Mouse (Mus musculus): ENCODE measurements around the gene Emid1. TPM values are rescaled to one million over a fixed set of nuclear protein-coding genes. Genes with fewer than 3 reads are reported as not detected.
"Not testable (repeated sequence)": the region's sequence is repeated elsewhere in the genome, so short reads cannot be mapped to it uniquely, and the experiment has no call there.

Gene Emid1
- polyA plus RNA-seq, 1 experiment from 2014 or later: 3.1 TPM

- Histone ChIP-seq H3K4me1 (ENCODE audit: control insufficient read depth, low read depth, low read length) (peaks cover 28% of the 10 kb centered on the region), H3K9ac (ENCODE audit: low read depth, low read length) (peak overlapping the region; percentile 98), H3K27ac (ENCODE audit: low read length) (no peak overlapping the region), H3K9me3 (replicated peaks; ENCODE audit: control insufficient read depth, low read length) (no peaks in the 10 kb centered on the region), H3K4me3 (ENCODE audit: low read depth, low read length) (peak overlapping the region; percentile 98), H3K36me3 (ENCODE audit: control insufficient read depth, insufficient read depth) (peaks cover 17% of the 10 kb centered on the region), H3K27me3 (ENCODE audit: control insufficient read depth, insufficient read depth, low read depth, low read length) (no peaks in the 10 kb centered on the region), H3K4me2 (ENCODE audit: low read depth, low read length) (peak overlapping the region; percentile 71)
- ATAC-seq (ENCODE audit: low read depth): no peak
- 38% methylated on average over 8 of the region's 8 CpGs for WGBS (ENCODE audit: insufficient replicate concordance)
These were observed 55.5 kb downstream of the Emid1 start for GRCm38 (mm10) chr11:5096480-5097020.

GRCm38 (mm10) chr11:5095877-5096276 lies 56.2 kb downstream of the Emid1 start:
- Histone ChIP-seq H3K4me2 (ENCODE audit: low read depth, low read length) (peak overlapping the region; percentile 71; the same call in 1 of the 2 replicates), H3K4me3 (ENCODE audit: low read depth, low read length) (no peak overlapping the region), H3K27me3 (ENCODE audit: control insufficient read depth, insufficient read depth, low read depth, low read length) (no peaks in the 10 kb centered on the region), H3K27ac (ENCODE audit: low read length) (no peak overlapping the region), H3K4me1 (ENCODE audit: control insufficient read depth, low read depth, low read length) (peaks cover 27% of the 10 kb centered on the region), H3K9ac (ENCODE audit: low read depth, low read length) (peak overlapping the region; percentile 41; the same call in 1 of the 2 replicates), H3K36me3 (ENCODE audit: control insufficient read depth, insufficient read depth) (peaks cover 22% of the 10 kb centered on the region), H3K9me3 (replicated peaks; ENCODE audit: control insufficient read depth, low read length) (no peaks in the 10 kb centered on the region)
- WGBS (ENCODE audit: insufficient replicate concordance): 61% methylated on average over 5 of the region's 5 CpGs
- no peak for ATAC-seq (ENCODE audit: low read depth)

- H3K9me3 ChIP-seq (replicated peaks; ENCODE audit: control insufficient read depth, low read length): no peaks in the 10 kb centered on the region
- peaks cover 12% of the 10 kb centered on the region for H3K4me1 ChIP-seq (ENCODE audit: control insufficient read depth, low read depth, low read length)
- H3K4me3 ChIP-seq (ENCODE audit: low read depth, low read length): no peak overlapping the region
- H3K4me2 ChIP-seq (ENCODE audit: low read depth, low read length): no peak overlapping the region
- no peaks in the 10 kb centered on the region for H3K27me3 ChIP-seq (ENCODE audit: control insufficient read depth, insufficient read depth, low read depth, low read length)
- 61% methylated on average over 2 of the region's 2 CpGs for WGBS (ENCODE audit: insufficient replicate concordance)
- ATAC-seq (ENCODE audit: low read depth): no peak
- no peak overlapping the region for H3K9ac ChIP-seq (ENCODE audit: low read depth, low read length)
- no peak overlapping the region for H3K27ac ChIP-seq (ENCODE audit: low read length)
- H3K36me3 ChIP-seq (ENCODE audit: control insufficient read depth, insufficient read depth): peaks cover 58% of the 10 kb centered on the region
These were observed 60.4 kb downstream of the Emid1 start for GRCm38 (mm10) chr11:5091706-5092105.

- Histone ChIP-seq H3K4me3 (ENCODE audit: low read depth, low read length) (no peak overlapping the region), H3K27me3 (ENCODE audit: control insufficient read depth, insufficient read depth, low read depth, low read length) (no peaks in the 10 kb centered on the region), H3K4me1 (ENCODE audit: control insufficient read depth, low read depth, low read length) (peaks cover 2% of the 10 kb centered on the region; the same call in 1 of the 2 replicates), H3K36me3 (ENCODE audit: control insufficient read depth, insufficient read depth) (peaks cover 82% of the 10 kb centered on the region), H3K9me3 (replicated peaks; ENCODE audit: control insufficient read depth, low read length) (no peaks in the 10 kb centered on the region), H3K27ac (ENCODE audit: low read length) (no peak overlapping the region), H3K4me2 (ENCODE audit: low read depth, low read length) (no peak overlapping the region), H3K9ac (ENCODE audit: low read depth, low read length) (no peak overlapping the region)
- 89% methylated on average over 1 of the region's 1 CpGs for WGBS (ENCODE audit: insufficient replicate concordance)
- no peak for ATAC-seq (ENCODE audit: low read depth)
These were observed 62.9 kb downstream of the Emid1 start for GRCm38 (mm10) chr11:5089147-5089546.

- not testable (repeated sequence) for H3K4me3 ChIP-seq (ENCODE audit: low read depth, low read length); H3K9me3 ChIP-seq (replicated peaks; ENCODE audit: control insufficient read depth, low read length); H3K9ac ChIP-seq (ENCODE audit: low read depth, low read length); H3K4me2 ChIP-seq (ENCODE audit: low read depth, low read length); H3K27me3 ChIP-seq (ENCODE audit: control insufficient read depth, insufficient read depth, low read depth, low read length); H3K4me1 ChIP-seq (ENCODE audit: control insufficient read depth, low read depth, low read length); H3K27ac ChIP-seq (ENCODE audit: low read length); ATAC-seq (ENCODE audit: low read depth)
- whole genome bisulfite sequencing (ENCODE audit: insufficient replicate concordance): 80% methylated on average over 3 of the region's 5 CpGs
- peaks cover 68% of the 10 kb centered on the region for H3K36me3 ChIP-seq (ENCODE audit: control insufficient read depth, insufficient read depth)
These were observed 75.2 kb downstream of the Emid1 start for GRCm38 (mm10) chr11:5076843-5077242.

- H3K9me3 ChIP-seq (replicated peaks; ENCODE audit: control insufficient read depth, low read length): no peaks in the 10 kb centered on the region
- H3K4me2 ChIP-seq (ENCODE audit: low read depth, low read length): no peak overlapping the region
- H3K27ac ChIP-seq (ENCODE audit: low read length): no peak overlapping the region
- ATAC-seq (ENCODE audit: low read depth): no peak
- H3K9ac ChIP-seq (ENCODE audit: low read depth, low read length): no peak overlapping the region
- no peaks in the 10 kb centered on the region for H3K27me3 ChIP-seq (ENCODE audit: control insufficient read depth, insufficient read depth, low read depth, low read length)
- H3K4me3 ChIP-seq (ENCODE audit: low read depth, low read length): no peak overlapping the region
- no peaks in the 10 kb centered on the region for H3K4me1 ChIP-seq (ENCODE audit: control insufficient read depth, low read depth, low read length)
- peaks cover 72% of the 10 kb centered on the region for H3K36me3 ChIP-seq (ENCODE audit: control insufficient read depth, insufficient read depth)
These were observed 76.3 kb downstream of the Emid1 start for GRCm38 (mm10) chr11:5075760-5076159.

GRCm38 (mm10) chr11:5074882-5075281 lies 77.2 kb downstream of the Emid1 start:
- Histone ChIP-seq H3K27ac (ENCODE audit: low read length) (no peak overlapping the region), H3K4me3 (ENCODE audit: low read depth, low read length) (no peak overlapping the region), H3K4me2 (ENCODE audit: low read depth, low read length) (no peak overlapping the region), H3K4me1 (ENCODE audit: control insufficient read depth, low read depth, low read length) (no peaks in the 10 kb centered on the region), H3K36me3 (ENCODE audit: control insufficient read depth, insufficient read depth) (peaks cover 74% of the 10 kb centered on the region), H3K9me3 (replicated peaks; ENCODE audit: control insufficient read depth, low read length) (no peaks in the 10 kb centered on the region), H3K9ac (ENCODE audit: low read depth, low read length) (no peak overlapping the region), H3K27me3 (ENCODE audit: control insufficient read depth, insufficient read depth, low read depth, low read length) (no peaks in the 10 kb centered on the region)
- WGBS (ENCODE audit: insufficient replicate concordance): 69% methylated on average over 4 of the region's 4 CpGs
- ATAC-seq (ENCODE audit: low read depth): peak; percentile 37; the same call in 1 of the 2 replicates

- Histone ChIP-seq H3K4me2 (ENCODE audit: low read depth, low read length) (no peak overlapping the region), H3K9me3 (replicated peaks; ENCODE audit: control insufficient read depth, low read length) (no peaks in the 10 kb centered on the region), H3K27ac (ENCODE audit: low read length) (no peak overlapping the region), H3K9ac (ENCODE audit: low read depth, low read length) (no peak overlapping the region), H3K36me3 (ENCODE audit: control insufficient read depth, insufficient read depth) (peaks cover 48% of the 10 kb centered on the region), H3K4me3 (ENCODE audit: low read depth, low read length) (no peak overlapping the region), H3K27me3 (ENCODE audit: control insufficient read depth, insufficient read depth, low read depth, low read length) (peaks cover 14% of the 10 kb centered on the region), H3K4me1 (ENCODE audit: control insufficient read depth, low read depth, low read length) (peaks cover 16% of the 10 kb centered on the region)
- 57% methylated on average over 9 of the region's 9 CpGs for WGBS (ENCODE audit: insufficient replicate concordance)
- ATAC-seq (ENCODE audit: low read depth): no peak
These were observed 83.7 kb downstream of the Emid1 start for GRCm38 (mm10) chr11:5068126-5068971.

- peaks cover 25% of the 10 kb centered on the region for H3K4me1 ChIP-seq (ENCODE audit: control insufficient read depth, low read depth, low read length)
- H3K27ac ChIP-seq (ENCODE audit: low read length): no peak overlapping the region
- peaks cover 36% of the 10 kb centered on the region for H3K36me3 ChIP-seq (ENCODE audit: control insufficient read depth, insufficient read depth)
- H3K9me3 ChIP-seq (replicated peaks; ENCODE audit: control insufficient read depth, low read length): no peaks in the 10 kb centered on the region
- no peak overlapping the region for H3K4me2 ChIP-seq (ENCODE audit: low read depth, low read length)
- peaks cover 27% of the 10 kb centered on the region for H3K27me3 ChIP-seq (ENCODE audit: control insufficient read depth, insufficient read depth, low read depth, low read length)
- no peak overlapping the region for H3K4me3 ChIP-seq (ENCODE audit: low read depth, low read length)
- H3K9ac ChIP-seq (ENCODE audit: low read depth, low read length): no peak overlapping the region
- ATAC-seq (ENCODE audit: low read depth): no peak
These were observed 85.0 kb downstream of the Emid1 start for GRCm38 (mm10) chr11:5067063-5067462.
